Mouse (Mus musculus) granulocyte monocyte progenitor cell, adult 5-6 weeks (primary cell): ENCODE results near the gene Ssh1. TPM values are rescaled to one million over a fixed set of nuclear protein-coding genes. Genes with fewer than 3 reads are reported as not detected.
A peak's percentile ranks its signal among the peaks of the same experiment; 100 is the strongest.

Experiments used
- ATAC-seq: replicated peaks from 2 replicates; pipeline ENCODE4 v1.8.0; 2016; ENCODE audit warnings: mild to moderate bottlenecking, moderate TSS enrichment, inconsistent platforms; ENCODE audit not compliant: poor library complexity, severe bottlenecking
- total RNA-seq, 2 experiments: library from RNA; stranded (forward) in 1 of 2; stranded (reverse) in 1 of 2; fragments of 200-712, 200-1000 nt in 1 of 2; fragments of >200 nt in 1 of 2; fragmentation: Nextera tagmentation in 1 of 2; gene quantifications; 2 replicates each; pipeline ENCODE4 v1.2.3; 2014 to 2017

Gene Ssh1
- total RNA-seq, 2 experiments from 2014 or later: 2.4 to 15.0 TPM

DNA sequence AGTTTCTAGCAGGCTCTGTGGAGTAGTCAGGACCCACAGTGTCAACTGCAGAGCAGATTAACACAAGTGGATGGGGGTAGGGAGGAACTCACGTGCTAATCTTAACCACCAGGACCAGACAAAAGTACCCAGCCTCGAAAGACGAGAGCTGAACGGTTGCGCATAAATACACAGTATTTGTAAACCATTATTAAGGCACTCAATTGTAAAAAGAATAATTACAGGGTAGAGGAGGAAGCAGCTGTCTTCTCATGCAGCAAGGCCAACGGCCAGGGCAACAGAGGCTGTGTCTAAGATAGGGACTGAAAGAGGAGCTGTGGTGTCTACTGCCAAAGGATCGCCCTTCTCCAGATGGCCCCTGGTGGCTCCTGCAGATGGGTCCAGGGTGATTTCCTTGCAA is 56.0 kb downstream of the Ssh1 start:
- no peak for ATAC-seq

- no peak for ATAC-seq
Measured at GRCm38 (mm10) chr5:113933889-113934288, 59.8 kb downstream of the Ssh1 start.

- ATAC-seq: no peak
Measured at GRCm38 (mm10) chr5:113933480-113933879, 60.2 kb downstream of the Ssh1 start.

- ATAC-seq: no peak
Measured at GRCm38 (mm10) chr5:113932310-113932709, 61.4 kb downstream of the Ssh1 start.

DNA sequence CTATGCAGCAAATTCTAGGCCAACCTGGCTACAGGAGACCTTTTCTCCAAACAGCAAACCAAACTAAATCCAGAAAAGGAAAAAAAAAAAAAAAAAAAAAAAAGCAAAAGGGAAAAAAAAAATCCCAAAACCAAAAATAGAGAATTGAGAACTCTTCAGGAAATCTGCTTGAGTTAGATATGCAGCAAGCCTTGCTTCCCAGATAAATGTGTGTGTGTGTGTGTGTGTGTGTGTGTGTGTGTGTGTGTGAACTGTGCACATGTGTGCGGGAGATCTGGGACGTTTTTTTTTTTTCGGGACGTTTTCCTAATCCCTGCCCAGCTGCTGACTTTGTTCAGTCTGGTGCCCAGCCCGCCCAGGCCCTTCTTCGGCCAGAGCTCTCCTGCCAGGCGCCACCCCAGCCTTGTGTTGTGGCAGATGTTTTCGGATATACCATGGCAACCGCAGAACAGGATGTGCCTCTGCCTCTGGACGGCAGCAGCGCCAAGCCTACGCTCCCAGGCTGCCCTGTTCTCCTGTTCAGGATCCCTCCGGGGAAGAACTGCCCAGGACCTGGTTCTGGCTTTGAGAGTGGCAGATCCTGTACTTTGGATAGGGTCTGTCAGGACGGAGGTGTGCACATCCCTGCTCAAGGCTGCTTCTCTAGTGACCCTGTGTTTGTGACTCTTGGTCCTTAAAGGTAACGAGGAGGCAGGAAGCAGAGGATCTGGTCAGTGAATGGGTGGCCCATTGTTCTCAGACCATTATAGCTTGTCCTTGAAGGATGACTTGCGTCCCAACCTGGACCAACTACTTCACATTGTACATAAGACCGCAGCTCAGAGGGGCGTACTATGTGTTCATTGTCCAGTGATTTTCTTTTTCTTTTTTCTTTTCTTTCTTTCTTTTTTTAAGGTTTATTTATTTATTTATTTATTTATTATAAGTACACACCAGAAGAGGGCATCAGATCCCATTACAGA is 62.8 kb downstream of the Ssh1 start:
- peak; percentile 98 for ATAC-seq

DNA sequence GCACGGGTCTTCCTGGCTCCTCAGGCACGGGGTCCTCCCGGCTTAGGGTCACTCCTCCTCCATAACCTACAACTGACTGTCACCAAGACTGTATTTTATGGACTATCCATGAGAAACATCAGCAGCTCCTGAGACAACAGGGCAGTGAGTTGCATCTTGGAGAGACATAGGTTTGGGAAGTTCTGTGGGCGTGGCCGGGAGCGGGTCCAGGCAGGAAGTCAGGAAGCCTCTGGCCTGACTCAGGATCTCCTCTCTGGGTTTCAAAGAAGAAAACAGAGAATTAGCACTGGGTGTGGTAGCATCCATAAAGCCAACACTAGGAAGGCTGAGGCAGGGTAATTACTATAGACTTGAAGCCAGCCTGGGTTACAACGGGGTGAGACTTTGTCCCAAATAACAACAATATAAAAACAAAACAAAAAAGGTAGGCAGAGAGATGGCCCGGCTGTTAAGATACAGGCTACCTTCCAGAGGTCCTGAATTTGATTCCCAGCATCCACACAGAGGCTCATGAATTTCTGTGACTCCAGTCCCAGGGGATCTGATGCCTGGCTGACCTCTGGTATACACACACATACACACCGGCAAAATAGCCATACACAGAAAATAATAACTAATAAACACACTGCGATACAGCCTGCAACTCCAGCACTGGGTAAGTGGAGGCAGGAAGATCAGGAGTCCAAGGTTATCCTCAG is 63.6 kb downstream of the Ssh1 start:
- ATAC-seq: no peak

- ATAC-seq: no peak
Measured at GRCm38 (mm10) chr5:113929526-113929925, 64.2 kb downstream of the Ssh1 start.

DNA sequence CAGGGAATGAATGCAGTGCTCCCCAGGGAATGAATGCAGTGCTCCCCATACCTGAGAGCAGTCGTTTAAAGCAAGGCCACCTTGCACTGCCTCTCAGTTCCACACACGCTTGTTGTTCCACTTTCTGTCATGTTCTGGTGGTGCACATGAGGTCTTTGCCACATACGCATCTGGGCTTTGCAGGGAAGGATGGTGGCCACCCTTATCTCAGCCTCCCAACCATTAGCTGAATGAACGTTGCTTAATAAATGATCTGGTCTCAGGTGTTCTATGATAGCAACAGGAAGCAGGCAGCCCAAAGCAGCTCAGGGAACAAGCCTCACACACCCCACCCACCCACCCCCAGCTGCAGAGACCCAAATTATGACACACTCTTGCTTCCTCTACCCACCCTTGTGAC is 69.1 kb downstream of the Ssh1 start:
- peak; percentile 68 for ATAC-seq

- ATAC-seq: no peak
Measured at GRCm38 (mm10) chr5:113921310-113922166, 72.2 kb downstream of the Ssh1 start.

DNA sequence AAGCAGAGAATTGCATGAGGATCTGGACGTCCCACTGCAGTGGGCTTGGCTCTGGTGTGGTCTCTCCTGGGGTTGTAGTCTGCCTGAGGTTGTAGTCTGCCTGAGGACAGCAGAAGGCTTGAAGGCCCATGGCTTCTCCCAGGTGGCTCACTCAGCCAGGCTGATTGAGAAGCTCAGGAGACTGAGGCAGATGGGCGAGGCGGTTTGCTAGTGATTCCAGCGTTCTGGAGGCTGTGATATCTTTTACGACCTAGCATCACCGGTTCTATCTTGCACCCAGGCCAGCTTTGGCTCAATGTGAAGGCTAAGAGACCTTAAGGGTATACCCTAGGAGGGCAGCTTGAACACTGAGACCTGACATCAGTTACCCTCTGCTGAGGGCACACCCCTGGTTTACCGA is 74.6 kb downstream of the Ssh1 start:
- no peak for ATAC-seq

GRCm38 (mm10) chr5:113918654-113919053 is 75.0 kb downstream of the Ssh1 start:
- peak; percentile 99 for ATAC-seq

- no peak for ATAC-seq
Measured at GRCm38 (mm10) chr5:113910705-113911104, 83.0 kb downstream of the Ssh1 start.

GRCm38 (mm10) chr5:113910065-113910701 is 83.5 kb downstream of the Ssh1 start:
- peak; percentile 50 for ATAC-seq

DNA sequence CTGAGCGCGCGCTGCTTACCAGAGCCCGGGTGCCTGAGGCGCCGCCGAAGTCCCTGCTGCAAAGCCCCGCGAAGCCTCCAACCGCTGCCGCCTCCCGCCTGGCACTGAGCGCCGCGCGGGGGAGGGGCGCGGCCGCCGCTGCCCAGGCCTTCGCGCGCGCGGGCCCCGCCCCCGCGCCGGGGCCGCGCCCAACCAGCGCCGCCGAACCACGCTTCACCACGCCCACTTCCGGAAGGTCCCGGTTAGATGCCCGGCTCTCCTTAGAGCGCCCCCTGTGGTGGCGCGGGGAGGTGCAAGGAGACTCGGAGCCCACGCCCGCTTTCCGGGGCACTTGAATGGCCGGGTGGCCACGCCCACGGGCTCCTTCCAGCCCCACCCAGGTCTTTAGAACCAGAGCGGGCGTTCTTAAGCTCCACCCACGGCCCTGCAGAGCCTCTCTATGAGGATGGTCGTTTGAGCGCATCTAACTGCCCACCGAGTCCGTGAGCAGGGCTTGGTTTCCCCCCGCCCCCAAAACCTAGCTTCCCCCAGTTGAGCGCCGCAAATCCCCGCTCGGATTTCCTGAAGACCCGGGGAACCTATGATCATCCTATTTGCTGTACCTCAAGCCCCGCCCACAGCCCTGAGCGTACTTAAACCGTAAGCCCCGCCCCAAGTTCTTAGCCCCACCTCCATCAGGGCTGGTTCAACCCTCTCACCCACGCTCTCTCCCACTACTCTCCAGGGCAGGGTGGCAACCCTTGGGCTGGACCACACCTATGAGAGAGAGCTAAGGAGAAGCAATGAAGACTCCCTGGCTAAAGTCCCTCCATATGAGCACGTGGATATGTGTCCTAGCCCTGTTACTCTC is 84.9 kb downstream of the Ssh1 start, which contains the start of gene Coro1c:
Gene Coro1c (minus strand): TSS at position 167 of the 850 bp plus-strand sequence.
- peak; percentile 62 for ATAC-seq

- ATAC-seq: peak; percentile 64
Measured at GRCm38 (mm10) chr5:113907786-113908567, 85.7 kb downstream of the Ssh1 start.

DNA sequence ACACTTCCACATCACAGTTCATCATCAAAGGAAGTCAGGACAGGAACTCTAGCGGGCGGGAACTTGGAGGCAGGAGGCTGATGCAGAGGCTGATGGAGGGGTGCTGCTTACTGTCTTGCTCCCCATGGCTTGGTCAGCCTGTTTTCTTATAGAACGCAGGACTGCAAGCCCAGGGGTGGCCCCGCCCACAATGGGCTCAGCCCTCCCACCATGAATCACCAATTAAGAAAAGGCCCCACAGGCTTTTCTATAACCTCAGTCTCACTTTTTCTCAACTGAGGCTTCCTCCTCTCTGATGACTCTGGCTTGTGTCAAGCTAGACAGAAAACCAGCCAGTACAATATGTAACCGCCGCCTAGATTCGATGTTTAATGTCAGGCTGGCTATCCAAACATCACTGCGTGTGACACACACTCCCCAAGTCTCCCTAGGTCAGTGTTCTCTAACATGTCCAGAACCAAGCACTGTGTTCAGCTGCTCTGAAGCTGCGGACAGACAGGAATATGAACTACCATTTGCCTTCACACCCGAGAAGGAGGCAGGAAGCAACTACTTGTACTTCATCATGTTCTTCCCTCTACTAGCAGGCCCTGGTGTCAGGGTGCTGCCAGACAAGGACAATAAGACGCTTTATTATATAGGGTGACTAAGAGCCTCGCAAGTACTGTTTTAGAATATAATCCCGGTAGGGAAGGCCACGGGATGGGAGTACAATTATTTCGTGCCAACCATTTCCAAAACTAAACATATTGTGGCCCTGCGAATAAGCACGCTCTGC is 86.5 kb downstream of the Ssh1 start:
- ATAC-seq: no peak

- no peak for ATAC-seq
Measured at GRCm38 (mm10) chr5:113904987-113905386, 88.7 kb downstream of the Ssh1 start.
